Mouse (Mus musculus) Muller cell, postnatal 12 days (primary cell): ENCODE measurements around the gene 4930519G04Rik.
"Not testable (repeated sequence)": the region's sequence is repeated elsewhere in the genome, so short reads cannot be mapped to it uniquely, and the experiment has no call there.

Experiments used
- DNase-seq: peaks from one replicate; pipeline ENCODE4 v3.0.0-alpha.2; 2015; ENCODE audit errors: inconsistent ontology term

The 4930519G04Rik gene

GRCm38 (mm10) chr5:114908598-114909305 is 55.3 kb downstream of the 4930519G04Rik start:
- no peak for DNase-seq

- no peak for DNase-seq
These were observed 60.2 kb downstream of the 4930519G04Rik start for GRCm38 (mm10) chr5:114913686-114914085.

GRCm38 (mm10) chr5:114914855-114915254 is 61.4 kb downstream of the 4930519G04Rik start:
- DNase-seq, result no peak

GRCm38 (mm10) chr5:114915854-114916253 is 62.4 kb downstream of the 4930519G04Rik start:
- DNase-seq, result no peak

- DNase-seq, result no peak
These were observed 63.3 kb downstream of the 4930519G04Rik start for GRCm38 (mm10) chr5:114916777-114917176.

GRCm38 (mm10) chr5:114917357-114917756 is 63.9 kb downstream of the 4930519G04Rik start:
- DNase-seq, result not testable (repeated sequence)

- DNase-seq, result no peak
These were observed 68.3 kb downstream of the 4930519G04Rik start for GRCm38 (mm10) chr5:114921551-114922365.

GRCm38 (mm10) chr5:114922366-114922731 is 68.9 kb downstream of the 4930519G04Rik start:
- DNase-seq, result no peak

- DNase-seq, result peak; percentile 54
These were observed 69.6 kb downstream of the 4930519G04Rik start, which contains the start of gene Oasl1 for GRCm38 (mm10) chr5:114922998-114923473. TSS of gene Oasl1 (plus strand) at chr5:114923240.

- peak; percentile 19 for DNase-seq
These were observed 72.8 kb downstream of the 4930519G04Rik start for GRCm38 (mm10) chr5:114926153-114926684.

GRCm38 (mm10) chr5:114926753-114927152 is 73.3 kb downstream of the 4930519G04Rik start:
- peak; percentile 49 for DNase-seq

- no peak for DNase-seq
These were observed 78.2 kb downstream of the 4930519G04Rik start for GRCm38 (mm10) chr5:114931626-114932025.

GRCm38 (mm10) chr5:114933206-114933605 is 79.7 kb downstream of the 4930519G04Rik start:
- DNase-seq, result no peak
